Mouse (Mus musculus): Measurements from ENCODE around the gene Gm3646. TPM values are rescaled to one million over a fixed set of nuclear protein-coding genes. Genes with fewer than 3 reads are reported as not detected.

Gm3646 gene
- polyA plus RNA-seq, 1 experiment from 2014 or later, result not detected

DNA sequence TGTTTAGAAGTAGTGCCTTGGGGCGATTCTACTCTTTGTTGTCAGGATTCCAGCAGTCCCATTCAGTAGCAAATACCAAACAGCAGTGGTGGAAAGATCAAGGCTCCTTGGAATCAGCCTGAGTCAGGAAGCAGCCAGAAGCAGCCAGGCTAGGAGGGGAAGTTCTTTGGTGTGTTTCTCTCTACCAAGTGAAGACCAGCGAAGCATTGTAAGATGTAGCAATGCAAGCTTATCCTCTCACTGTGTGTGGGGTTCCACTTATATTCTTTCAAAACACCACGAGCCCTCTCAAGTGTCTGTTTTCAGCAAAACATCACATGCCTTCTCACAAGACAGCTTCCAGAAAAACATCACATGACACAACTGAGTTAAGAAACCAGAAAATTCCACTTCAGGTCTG lies 8.4 kb downstream of the Gm3646 start:
- H3K9ac ChIP-seq (ENCODE audit: low read depth, low read length), result no peak overlapping the region
- no peak overlapping the region for H3K27ac ChIP-seq (ENCODE audit: low read length)
- no peaks in the 10 kb centered on the region for H3K36me3 ChIP-seq (ENCODE audit: control insufficient read depth, insufficient read depth, low read length)
- no peaks in the 10 kb centered on the region for H3K27me3 ChIP-seq (replicated peaks; ENCODE audit: control insufficient read depth, insufficient read depth, low read length)
- no peaks in the 10 kb centered on the region for H3K4me1 ChIP-seq (ENCODE audit: control insufficient read depth, insufficient read depth, low read length)
- no peak for ATAC-seq
- 0 out of 2 replicates have a peak, but pooled peaks cover 4% of the 10 kb centered on the region for H3K9me3 ChIP-seq (ENCODE audit: control insufficient read depth, low read length)
- WGBS, result 87% methylated on average over 3 of the region's 3 CpGs
- H3K4me2 ChIP-seq (ENCODE audit: low read depth, low read length), result no peak overlapping the region
- no peak overlapping the region for H3K4me3 ChIP-seq (ENCODE audit: low read length)

DNA sequence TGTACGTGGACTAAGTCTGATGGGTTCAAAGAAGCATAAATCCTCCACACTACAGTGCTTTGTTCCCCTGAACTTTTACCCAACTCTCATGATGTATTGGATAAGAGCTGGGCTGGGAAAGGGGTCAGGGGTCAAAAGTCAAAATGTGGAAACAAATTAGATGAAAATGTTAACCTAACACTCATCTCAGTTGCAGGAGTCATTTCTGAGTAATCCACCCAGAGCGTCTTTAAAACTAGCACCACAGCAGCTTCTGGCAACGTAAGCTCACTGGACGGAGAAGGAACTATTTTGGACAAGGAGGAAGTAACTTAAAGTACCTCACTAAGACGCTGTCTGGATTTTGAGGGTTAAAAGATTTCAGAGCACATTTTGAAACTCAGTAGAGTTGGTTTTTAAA lies 20.5 kb downstream of the Gm3646 start:
- 73% methylated on average over 5 of the region's 5 CpGs for WGBS
- Histone ChIP-seq H3K27me3 (replicated peaks; ENCODE audit: control insufficient read depth, insufficient read depth, low read length) (no peaks in the 10 kb centered on the region), H3K4me1 (ENCODE audit: control insufficient read depth, insufficient read depth, low read length) (no peaks in the 10 kb centered on the region)

DNA sequence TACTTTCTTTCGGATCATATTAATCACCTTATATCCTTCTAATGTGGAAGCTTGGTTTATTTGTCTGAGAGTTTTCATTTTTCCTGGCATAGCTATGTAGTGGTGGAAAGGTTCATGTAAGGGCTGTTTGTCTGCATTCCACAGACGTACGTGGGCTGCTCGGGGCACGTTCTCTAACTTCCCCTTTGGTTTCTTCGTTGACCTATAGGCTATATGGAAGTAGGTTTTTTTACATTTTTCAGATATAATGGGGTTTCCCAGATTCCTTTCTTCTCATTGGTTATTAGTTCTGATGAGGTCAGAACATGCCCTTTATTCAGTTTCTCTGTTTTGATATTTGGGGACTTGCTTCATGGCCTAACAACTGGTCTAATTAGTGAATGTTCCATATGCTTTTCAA lies 23.3 kb downstream of the Gm3646 start:
- H3K9me3 ChIP-seq (ENCODE audit: control insufficient read depth, low read length), result no peaks in the 10 kb centered on the region
- H3K36me3 ChIP-seq (ENCODE audit: control insufficient read depth, insufficient read depth, low read length), result no peaks in the 10 kb centered on the region
- no peak for ATAC-seq
- H3K4me1 ChIP-seq (ENCODE audit: control insufficient read depth, insufficient read depth, low read length), result no peaks in the 10 kb centered on the region
- H3K9ac ChIP-seq (ENCODE audit: low read depth, low read length), result no peak overlapping the region
- 89% methylated on average over 6 of the region's 6 CpGs for WGBS
- no peaks in the 10 kb centered on the region for H3K27me3 ChIP-seq (replicated peaks; ENCODE audit: control insufficient read depth, insufficient read depth, low read length)
- H3K4me2 ChIP-seq (ENCODE audit: low read depth, low read length), result no peak overlapping the region
- H3K27ac ChIP-seq (ENCODE audit: low read length), result no peak overlapping the region
- H3K4me3 ChIP-seq (ENCODE audit: low read length), result no peak overlapping the region

More for the DNA sequence above, 20.5 kb downstream of the Gm3646 start:
- H3K9ac ChIP-seq (ENCODE audit: low read depth, low read length), result no peak overlapping the region
- no peaks in the 10 kb centered on the region for H3K36me3 ChIP-seq (ENCODE audit: control insufficient read depth, insufficient read depth, low read length)
- no peak overlapping the region for H3K4me3 ChIP-seq (ENCODE audit: low read length)
- H3K4me2 ChIP-seq (ENCODE audit: low read depth, low read length), result no peak overlapping the region
- no peak for ATAC-seq
- no peaks in the 10 kb centered on the region for H3K9me3 ChIP-seq (ENCODE audit: control insufficient read depth, low read length)
- H3K27ac ChIP-seq (ENCODE audit: low read length), result no peak overlapping the region

DNA sequence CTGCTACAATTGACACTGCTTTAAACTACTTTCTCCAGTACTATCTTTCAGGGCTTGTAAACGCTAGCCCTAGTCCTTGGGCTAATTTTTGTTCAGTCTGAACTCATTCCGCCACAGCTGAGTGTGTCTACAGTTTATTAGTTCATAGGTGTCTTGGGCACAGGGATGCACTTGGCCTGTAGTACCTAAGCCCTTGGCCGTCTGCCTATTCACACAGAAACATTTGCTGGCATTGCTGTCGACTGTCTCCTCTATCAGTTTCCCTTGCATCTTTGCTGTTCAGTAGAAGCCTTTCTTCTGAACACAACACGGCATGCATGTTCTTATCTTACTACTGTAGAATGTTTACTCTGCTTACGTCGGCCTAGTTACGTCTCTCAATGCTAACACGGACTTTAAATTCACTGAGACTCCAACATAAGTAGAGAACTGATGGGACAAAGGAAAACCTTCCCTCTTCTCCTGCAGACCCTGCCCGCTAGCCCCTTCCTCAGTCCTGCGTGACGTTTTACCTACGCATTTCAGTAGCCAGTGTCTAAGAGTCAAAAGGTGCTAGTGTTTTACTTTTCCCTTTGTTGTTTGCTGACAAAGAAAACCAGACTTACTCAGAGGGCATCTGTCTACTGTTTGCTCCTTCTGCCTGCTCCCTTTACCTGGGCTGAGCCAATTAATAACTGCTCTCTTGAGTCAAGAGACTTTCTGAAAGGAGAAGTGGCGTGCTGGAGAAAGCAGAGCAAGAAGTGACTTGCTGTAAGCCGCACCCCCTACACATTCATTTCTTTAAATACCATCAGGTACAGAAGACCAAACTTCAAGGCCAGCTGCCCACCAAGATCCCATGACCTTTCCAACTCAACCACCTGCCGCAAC lies 25.8 kb downstream of the Gm3646 start:
- Histone ChIP-seq H3K4me1 (ENCODE audit: control insufficient read depth, insufficient read depth, low read length) (no peaks in the 10 kb centered on the region), H3K36me3 (ENCODE audit: control insufficient read depth, insufficient read depth, low read length) (no peaks in the 10 kb centered on the region), H3K27me3 (replicated peaks; ENCODE audit: control insufficient read depth, insufficient read depth, low read length) (no peaks in the 10 kb centered on the region), H3K9ac (ENCODE audit: low read depth, low read length) (no peak overlapping the region), H3K4me3 (ENCODE audit: low read length) (no peak overlapping the region), H3K27ac (ENCODE audit: low read length) (no peak overlapping the region), H3K4me2 (ENCODE audit: low read depth, low read length) (no peak overlapping the region), H3K9me3 (ENCODE audit: control insufficient read depth, low read length) (no peaks in the 10 kb centered on the region)
- 71% methylated on average over 16 of the region's 16 CpGs for WGBS
- ATAC-seq, result no peak

DNA sequence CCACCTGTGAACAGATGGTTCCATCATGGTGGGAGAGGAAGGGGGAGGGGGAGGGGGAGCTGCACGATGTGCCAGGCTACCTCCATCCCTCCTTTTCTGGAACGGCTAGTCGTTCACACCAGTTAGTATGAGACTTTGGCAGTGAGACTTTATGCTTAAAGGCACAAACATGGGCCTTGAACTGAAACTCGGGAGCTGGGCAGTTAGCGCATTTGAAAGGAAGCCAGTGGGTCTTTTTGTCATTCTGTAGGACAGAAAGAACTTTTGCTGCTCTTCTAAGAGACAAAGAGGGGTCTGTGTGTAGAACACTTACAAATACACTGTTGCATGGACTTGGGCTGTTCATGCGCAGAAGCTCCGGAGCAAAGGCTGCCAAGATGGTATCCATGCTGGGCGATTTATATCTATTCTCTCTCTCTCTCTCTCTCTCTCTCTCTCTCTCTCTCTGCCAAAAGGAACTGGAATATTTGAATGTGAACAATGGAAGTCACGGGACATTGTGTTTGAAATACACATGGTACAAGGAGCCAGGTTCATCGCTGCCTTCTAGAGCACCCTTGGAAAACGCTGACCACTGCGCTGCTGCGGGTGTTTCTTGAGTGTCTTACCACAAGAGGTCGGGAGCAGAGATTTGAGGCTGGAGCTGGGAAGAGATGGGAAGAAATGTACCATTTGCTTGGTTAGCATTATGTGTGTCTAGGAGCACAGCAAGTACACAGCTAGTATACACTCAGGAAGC lies 31.0 kb downstream of the Gm3646 start:
- no peaks in the 10 kb centered on the region for H3K36me3 ChIP-seq (ENCODE audit: control insufficient read depth, insufficient read depth, low read length)
- ATAC-seq, result no peak

DNA sequence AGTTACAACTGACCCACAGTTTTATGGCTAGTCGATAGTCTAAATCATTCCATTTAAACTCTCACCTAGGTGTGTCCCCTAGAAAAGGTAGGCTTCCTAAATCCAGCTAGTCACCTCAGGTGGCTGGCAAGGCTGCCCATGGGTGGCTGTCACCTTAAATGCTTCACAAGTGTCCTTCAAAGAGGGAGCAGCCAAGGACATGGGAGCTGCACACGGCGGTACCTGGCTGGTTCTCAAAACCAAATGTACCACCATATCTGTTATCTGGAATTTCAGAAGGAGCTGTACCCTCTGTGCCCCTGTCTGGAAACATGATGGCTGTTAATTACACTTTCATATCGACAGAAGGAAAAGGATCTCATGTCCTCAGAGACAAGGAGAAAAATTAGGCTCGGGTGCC lies 31.6 kb downstream of the Gm3646 start:
- WGBS, result 72% methylated on average over 5 of the region's 5 CpGs
- Histone ChIP-seq H3K36me3 (ENCODE audit: control insufficient read depth, insufficient read depth, low read length) (no peaks in the 10 kb centered on the region), H3K4me3 (ENCODE audit: low read length) (no peak overlapping the region), H3K4me2 (ENCODE audit: low read depth, low read length) (no peak overlapping the region), H3K4me1 (ENCODE audit: control insufficient read depth, insufficient read depth, low read length) (no peaks in the 10 kb centered on the region), H3K27me3 (replicated peaks; ENCODE audit: control insufficient read depth, insufficient read depth, low read length) (no peaks in the 10 kb centered on the region), H3K27ac (ENCODE audit: low read length) (no peak overlapping the region), H3K9ac (ENCODE audit: low read depth, low read length) (no peak overlapping the region), H3K9me3 (ENCODE audit: control insufficient read depth, low read length) (no peaks in the 10 kb centered on the region)
- no peak for ATAC-seq

More for the DNA sequence above, 31.0 kb downstream of the Gm3646 start:
- H3K4me1 ChIP-seq (ENCODE audit: control insufficient read depth, insufficient read depth, low read length), result no peaks in the 10 kb centered on the region
- H3K27ac ChIP-seq (ENCODE audit: low read length), result no peak overlapping the region
- 74% methylated on average over 14 of the region's 14 CpGs for WGBS
- H3K9ac ChIP-seq (ENCODE audit: low read depth, low read length), result no peak overlapping the region
- no peaks in the 10 kb centered on the region for H3K27me3 ChIP-seq (replicated peaks; ENCODE audit: control insufficient read depth, insufficient read depth, low read length)
- no peak overlapping the region for H3K4me2 ChIP-seq (ENCODE audit: low read depth, low read length)
- no peak overlapping the region for H3K4me3 ChIP-seq (ENCODE audit: low read length)
- no peaks in the 10 kb centered on the region for H3K9me3 ChIP-seq (ENCODE audit: control insufficient read depth, low read length)

DNA sequence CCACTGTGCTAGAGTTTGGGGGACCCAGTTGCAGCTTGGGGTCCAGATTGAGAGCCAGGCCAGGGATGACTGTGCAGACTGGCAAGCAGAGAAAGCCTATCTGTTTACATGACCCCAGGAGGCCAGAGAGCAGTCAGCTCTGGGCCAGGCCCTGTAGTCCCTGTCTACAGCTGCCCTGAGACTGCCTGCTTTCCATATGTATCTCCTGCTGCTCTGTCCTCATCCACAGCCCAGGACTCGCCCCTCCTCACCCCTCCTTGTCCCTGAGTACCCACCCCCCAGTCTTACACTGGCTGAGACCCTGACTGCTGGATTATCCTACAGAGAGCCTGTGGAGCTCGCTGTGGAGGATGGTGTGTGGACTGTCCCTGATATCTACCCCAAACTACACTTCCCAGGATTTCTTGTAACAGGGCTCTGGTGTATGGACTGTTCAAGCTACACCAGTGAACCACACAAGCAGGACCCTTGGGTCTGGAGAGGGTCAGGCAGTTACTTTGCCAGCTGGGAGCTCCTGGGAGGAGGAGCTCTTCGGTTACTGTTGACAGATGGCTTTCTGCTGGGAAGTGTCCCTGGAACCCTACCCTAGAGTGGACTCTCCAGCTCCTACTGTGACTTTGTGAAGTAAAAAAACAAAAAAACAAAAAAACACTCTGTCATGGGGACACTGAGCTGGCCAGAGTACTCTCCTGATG lies 32.6 kb downstream of the Gm3646 start:
- WGBS, result 27% methylated on average over 3 of the region's 3 CpGs

DNA sequence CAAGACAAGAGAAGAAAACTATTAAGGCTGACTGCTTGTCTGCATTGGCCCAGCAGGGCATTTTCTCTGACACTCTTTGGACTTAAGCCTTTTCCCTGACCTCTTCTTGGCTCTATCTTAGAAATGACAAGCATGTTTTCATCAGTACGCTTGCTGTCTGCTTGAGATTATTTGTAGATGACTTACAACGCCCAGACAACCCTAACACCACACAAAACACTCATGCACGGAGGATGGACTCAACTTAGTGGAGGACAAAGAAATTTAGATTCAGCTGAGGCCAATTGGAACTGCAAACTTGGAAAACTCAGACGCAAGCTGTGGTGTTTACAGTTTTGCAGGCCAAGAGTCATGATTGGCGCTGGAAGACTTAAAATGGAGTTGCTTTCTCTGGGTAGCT lies 34.7 kb downstream of the Gm3646 start:
- H3K27ac ChIP-seq (ENCODE audit: low read length), result no peak overlapping the region

More for the DNA sequence above, 32.6 kb downstream of the Gm3646 start:
- H3K4me1 ChIP-seq (ENCODE audit: control insufficient read depth, insufficient read depth, low read length), result no peaks in the 10 kb centered on the region
- H3K4me2 ChIP-seq (ENCODE audit: low read depth, low read length), result no peak overlapping the region
- no peak for ATAC-seq
- H3K9ac ChIP-seq (ENCODE audit: low read depth, low read length), result 0 out of 2 replicates have a peak overlapping the region, but pooled peaks have one; percentile 15
- no peak overlapping the region for H3K4me3 ChIP-seq (ENCODE audit: low read length)
- H3K27ac ChIP-seq (ENCODE audit: low read length), result no peak overlapping the region
- no peaks in the 10 kb centered on the region for H3K36me3 ChIP-seq (ENCODE audit: control insufficient read depth, insufficient read depth, low read length)
- H3K9me3 ChIP-seq (ENCODE audit: control insufficient read depth, low read length), result no peaks in the 10 kb centered on the region
- no peaks in the 10 kb centered on the region for H3K27me3 ChIP-seq (replicated peaks; ENCODE audit: control insufficient read depth, insufficient read depth, low read length)

DNA sequence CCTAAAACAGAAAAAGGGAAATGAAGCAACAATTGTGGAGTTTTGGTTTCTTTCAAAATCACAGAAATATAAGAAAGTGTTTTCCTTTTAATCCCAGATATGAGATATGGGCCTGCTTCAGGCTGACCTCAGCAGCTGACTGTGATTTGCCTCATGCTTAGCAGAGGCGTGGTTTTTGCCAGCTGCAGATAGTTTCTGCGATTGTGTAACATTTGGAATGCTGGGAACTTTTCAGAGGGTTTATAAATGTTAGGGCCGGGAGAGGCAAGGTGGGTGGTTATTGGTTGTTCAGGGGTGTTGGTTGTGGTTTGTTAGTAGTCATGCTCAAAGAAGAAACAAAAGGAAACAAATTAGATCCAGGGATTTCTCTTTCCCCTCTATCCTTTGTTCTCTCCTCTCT lies 37.1 kb downstream of the Gm3646 start:
- no peak overlapping the region for H3K4me2 ChIP-seq (ENCODE audit: low read depth, low read length)
- no peak overlapping the region for H3K27ac ChIP-seq (ENCODE audit: low read length)
- H3K4me3 ChIP-seq (ENCODE audit: low read length), result no peak overlapping the region
- no peak for ATAC-seq
- 79% methylated on average over 3 of the region's 3 CpGs for WGBS
- no peaks in the 10 kb centered on the region for H3K36me3 ChIP-seq (ENCODE audit: control insufficient read depth, insufficient read depth, low read length)
- H3K9ac ChIP-seq (ENCODE audit: low read depth, low read length), result no peak overlapping the region
- H3K27me3 ChIP-seq (replicated peaks; ENCODE audit: control insufficient read depth, insufficient read depth, low read length), result no peaks in the 10 kb centered on the region
- no peaks in the 10 kb centered on the region for H3K9me3 ChIP-seq (ENCODE audit: control insufficient read depth, low read length)
- H3K4me1 ChIP-seq (ENCODE audit: control insufficient read depth, insufficient read depth, low read length), result 0 out of 2 replicates have a peak, but pooled peaks cover 3% of the 10 kb centered on the region

More for the DNA sequence above, 34.7 kb downstream of the Gm3646 start:
- Histone ChIP-seq H3K9ac (ENCODE audit: low read depth, low read length) (no peak overlapping the region), H3K4me3 (ENCODE audit: low read length) (no peak overlapping the region), H3K4me1 (ENCODE audit: control insufficient read depth, insufficient read depth, low read length) (0 out of 2 replicates have a peak, but pooled peaks cover 3% of the 10 kb centered on the region), H3K36me3 (ENCODE audit: control insufficient read depth, insufficient read depth, low read length) (no peaks in the 10 kb centered on the region), H3K27me3 (replicated peaks; ENCODE audit: control insufficient read depth, insufficient read depth, low read length) (no peaks in the 10 kb centered on the region), H3K9me3 (ENCODE audit: control insufficient read depth, low read length) (no peaks in the 10 kb centered on the region), H3K4me2 (ENCODE audit: low read depth, low read length) (no peak overlapping the region)
- ATAC-seq, result no peak
- WGBS, result 64% methylated on average over 5 of the region's 5 CpGs

Data from intestine, embryonic 16.5 days (tissue).